Mouse (Mus musculus): ENCODE measurements around the gene Hsd17b7. TPM values are rescaled to one million over a fixed set of nuclear protein-coding genes. Genes with fewer than 3 reads are reported as not detected.
"Not testable (repeated sequence)": the region's sequence is repeated elsewhere in the genome, so short reads cannot be mapped to it uniquely, and the experiment has no call there.

Hsd17b7 gene
- 10 to 100 TPM; 16.7 to 18.0 TPM for total RNA-seq (2021)
- long read RNA-seq, experiment 1, full-length matches to known transcripts, result 13 of 20 reads
- long read RNA-seq, experiment 1, partial matches to known transcripts, result 1 of 20 reads
- long read RNA-seq, experiment 1, other reads (novel, unspliced or antisense), result 6 of 20 reads
- long read RNA-seq, experiment 2, full-length matches to known transcripts, result 10 of 17 reads
- long read RNA-seq, experiment 2, partial matches to known transcripts, result 1 of 17 reads
- long read RNA-seq, experiment 2, other reads (novel, unspliced or antisense), result 6 of 17 reads

- intact Hi-C loops (cut with DNase I), result loop anchor here (1.0 kb wide), 1 partner anchor 167 kb away; no protein-coding TSS in a partner anchor
- Histone ChIP-seq H3K27ac (peak within 1 kb of the TSS; percentile 82), H3K4me3 (peak within 1 kb of the TSS; percentile 69)
- DNase-seq (ENCODE audit: extremely low spot score in 1 of 2, low spot score in 2 of 2), result peak; percentile 96 to 99
- no peak for TF ChIP-seq CTCF (IDR thresholded peaks at IDR 0.05)
These were observed at the start of gene Hsd17b7 for GRCm38 (mm10) chr1:169968792-169969515. Hsd17b7 (minus strand) TSS chr1:169969241.

- intact Hi-C loops (cut with DNase I), result no loop called here
- DNase-seq (ENCODE audit: extremely low spot score in 1 of 2, low spot score in 2 of 2), result no peak
- no peak for TF ChIP-seq CTCF (IDR thresholded peaks at IDR 0.05)
- H3K27ac ChIP-seq, result no peak overlapping the region
- H3K4me3 ChIP-seq, result no peak overlapping the region
These were observed 45.7 kb upstream of the Hsd17b7 start for GRCm38 (mm10) chr1:170014784-170015183.

- TF ChIP-seq CTCF (IDR thresholded peaks at IDR 0.05), result no peak
- intact Hi-C loops (cut with DNase I), result no loop called here
- DNase-seq (ENCODE audit: extremely low spot score in 1 of 2, low spot score in 2 of 2), result no peak
- Histone ChIP-seq H3K27ac (no peak overlapping the region), H3K4me3 (no peak overlapping the region)
These were observed 41.9 kb upstream of the Hsd17b7 start for GRCm38 (mm10) chr1:170010716-170011505.

GRCm38 (mm10) chr1:170009296-170009695, 40.3 kb upstream of the Hsd17b7 start:
- intact Hi-C loops (cut with DNase I), result no loop called here

GRCm38 (mm10) chr1:170008432-170009220, 39.6 kb upstream of the Hsd17b7 start:
- intact Hi-C loops (cut with DNase I), result no loop called here
- Histone ChIP-seq H3K27ac (no peak overlapping the region), H3K4me3 (no peak overlapping the region)
- DNase-seq (ENCODE audit: extremely low spot score in 1 of 2, low spot score in 2 of 2), result no peak
- TF ChIP-seq CTCF (IDR thresholded peaks at IDR 0.05), result no peak

More at GRCm38 (mm10) chr1:170009296-170009695, 40.3 kb upstream of the Hsd17b7 start:
- Histone ChIP-seq H3K4me3 (no peak overlapping the region), H3K27ac (no peak overlapping the region)
- no peak for DNase-seq (ENCODE audit: extremely low spot score in 1 of 2, low spot score in 2 of 2)
- no peak for TF ChIP-seq CTCF (IDR thresholded peaks at IDR 0.05)

DNA sequence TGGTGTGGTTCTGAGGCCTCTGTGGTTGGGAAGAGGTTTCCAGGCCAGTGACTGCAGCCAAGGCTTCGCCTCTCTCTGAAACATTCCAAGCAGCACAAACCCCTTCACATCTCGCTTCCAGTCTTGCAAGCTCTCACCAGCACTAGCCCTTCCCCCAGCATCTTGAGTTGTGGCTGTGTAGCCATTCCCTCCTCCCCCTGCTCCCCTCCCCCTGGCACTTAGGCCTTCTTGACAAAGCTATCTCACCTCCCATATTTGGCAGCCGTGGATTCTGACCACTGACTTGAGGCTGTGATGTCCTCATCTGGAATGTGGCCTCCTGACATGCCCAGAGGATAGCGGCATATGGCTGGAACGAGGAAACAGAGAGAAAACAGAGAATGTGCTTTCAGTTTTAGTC, 37.5 kb upstream of the Hsd17b7 start:
- TF ChIP-seq CTCF (IDR thresholded peaks at IDR 0.05), result no peak
- Histone ChIP-seq H3K4me3 (no peak overlapping the region), H3K27ac (no peak overlapping the region)
- DNase-seq (ENCODE audit: extremely low spot score in 1 of 2, low spot score in 2 of 2), result no peak
- intact Hi-C loops (cut with DNase I), result no loop called here

DNA sequence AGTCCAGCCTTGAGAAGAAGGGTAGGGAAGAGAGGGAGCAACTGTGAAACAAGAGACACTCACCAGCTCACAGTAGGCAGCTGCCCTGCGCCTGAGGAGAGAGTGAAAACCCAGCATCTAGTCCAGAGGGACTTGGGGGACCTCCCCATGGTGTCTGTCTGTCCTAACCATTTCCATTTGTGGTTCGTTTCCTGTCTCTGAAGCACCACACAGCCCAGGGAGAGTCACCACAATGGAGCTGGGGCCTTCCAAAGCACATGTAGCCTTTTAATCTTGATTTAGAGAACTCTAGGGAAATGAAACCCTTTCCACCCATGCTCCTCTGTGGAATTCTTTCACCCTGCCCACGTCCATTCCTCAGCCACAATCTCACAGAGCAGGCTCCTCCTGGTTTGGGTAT, 36.3 kb upstream of the Hsd17b7 start:
- H3K27ac ChIP-seq, result no peak overlapping the region
- DNase-seq (ENCODE audit: extremely low spot score in 1 of 2, low spot score in 2 of 2), result no peak
- no peak for TF ChIP-seq CTCF (IDR thresholded peaks at IDR 0.05)
- intact Hi-C loops (cut with DNase I), result no loop called here
- no peak overlapping the region for H3K4me3 ChIP-seq

DNA sequence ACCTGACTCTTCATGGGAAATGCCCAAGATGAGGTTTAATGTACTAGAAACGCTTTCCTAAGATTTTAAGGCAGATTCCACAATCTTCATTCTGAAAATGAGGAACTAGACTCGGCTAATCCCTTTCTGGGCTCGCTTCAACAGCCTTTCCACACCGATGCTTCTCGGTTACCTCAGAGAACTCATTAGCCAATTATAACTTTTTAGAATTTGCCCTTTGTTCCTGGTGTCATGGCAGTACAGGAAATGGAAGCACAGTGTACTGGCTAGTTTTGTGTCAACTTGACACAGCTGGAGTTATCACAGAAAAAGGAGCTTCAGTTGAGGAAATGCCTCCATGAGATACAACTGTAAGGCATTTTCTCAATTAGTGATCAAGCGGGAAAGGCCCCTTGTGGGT, 24.9 kb upstream of the Hsd17b7 start:
- DNase-seq (ENCODE audit: extremely low spot score in 1 of 2, low spot score in 2 of 2); H3K4me3 ChIP-seq; intact Hi-C loops (cut with DNase I); H3K27ac ChIP-seq: not testable (repeated sequence)

DNA sequence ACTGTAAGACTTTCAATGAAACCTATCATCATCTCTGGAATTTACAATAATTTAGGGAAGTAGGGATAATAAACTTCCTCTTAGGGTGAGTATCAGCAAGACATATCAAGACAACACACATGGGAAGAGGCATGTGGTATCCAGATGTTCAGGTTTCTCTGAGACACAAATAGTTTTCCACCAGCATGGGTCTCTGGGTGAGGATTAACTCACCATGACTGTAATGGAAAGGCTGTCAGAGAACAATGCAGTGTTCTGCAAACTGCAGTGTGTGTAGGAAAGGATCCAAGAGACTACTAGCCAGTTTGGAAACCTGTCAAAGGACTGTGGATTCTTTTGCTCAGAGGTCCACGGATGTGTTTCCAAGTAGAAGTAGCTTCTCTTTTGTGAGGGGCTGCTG, 17.1 kb upstream of the Hsd17b7 start:
- intact Hi-C loops (cut with DNase I), result no loop called here
- no peak for TF ChIP-seq CTCF (IDR thresholded peaks at IDR 0.05)
- H3K27ac ChIP-seq, result no peak overlapping the region
- no peak overlapping the region for H3K4me3 ChIP-seq
- no peak for DNase-seq (ENCODE audit: extremely low spot score in 1 of 2, low spot score in 2 of 2)

GRCm38 (mm10) chr1:169977621-169978020, 8.6 kb upstream of the Hsd17b7 start:
- no peak overlapping the region for H3K27ac ChIP-seq
- DNase-seq (ENCODE audit: extremely low spot score in 1 of 2, low spot score in 2 of 2), result no peak
- TF ChIP-seq CTCF (IDR thresholded peaks at IDR 0.05), result no peak
- H3K4me3 ChIP-seq, result no peak overlapping the region
- intact Hi-C loops (cut with DNase I), result loop anchor here (5.0 kb wide), 1 partner anchor 105 kb away; no protein-coding TSS in a partner anchor

DNA sequence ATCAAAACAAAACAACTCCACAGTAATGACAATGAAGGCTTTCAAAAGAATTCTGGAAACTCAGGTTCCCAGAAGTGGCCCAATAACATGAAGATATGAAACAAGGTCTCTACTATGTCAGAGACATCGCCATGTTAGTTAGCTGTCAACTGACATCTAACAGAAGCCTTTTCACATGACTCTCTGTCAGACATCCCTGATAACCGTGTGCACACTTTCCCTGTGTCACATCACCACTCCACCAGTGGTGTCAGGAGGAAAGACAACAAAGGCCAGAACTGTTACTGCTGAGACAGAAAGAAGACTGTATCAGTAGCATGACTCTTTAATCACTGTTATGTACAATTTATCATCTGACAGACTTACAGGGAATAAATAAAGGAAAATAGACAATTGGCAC, 3.0 kb upstream of the Hsd17b7 start:
- no peak for TF ChIP-seq CTCF (IDR thresholded peaks at IDR 0.05)
- Histone ChIP-seq H3K27ac (no peak overlapping the region), H3K4me3 (no peak overlapping the region)
- no peak for DNase-seq (ENCODE audit: extremely low spot score in 1 of 2, low spot score in 2 of 2)
- intact Hi-C loops (cut with DNase I), result no loop called here

Data from left cerebral cortex, adult 2 months (tissue).